Mouse (Mus musculus): ENCODE results near the gene Bcr. TPM values are rescaled to one million over a fixed set of nuclear protein-coding genes. Genes with fewer than 3 reads are reported as not detected.

Bcr gene
- total RNA-seq, 2 experiments from 2014 or later, result 15.5 to 16.4 TPM

- DNase-seq, result no peak
Measured at GRCm38 (mm10) chr10:75186551-75186950, 126.2 kb downstream of the Bcr start.

- no peak for DNase-seq
Measured at GRCm38 (mm10) chr10:75187366-75188056, 127.1 kb downstream of the Bcr start.

DNA sequence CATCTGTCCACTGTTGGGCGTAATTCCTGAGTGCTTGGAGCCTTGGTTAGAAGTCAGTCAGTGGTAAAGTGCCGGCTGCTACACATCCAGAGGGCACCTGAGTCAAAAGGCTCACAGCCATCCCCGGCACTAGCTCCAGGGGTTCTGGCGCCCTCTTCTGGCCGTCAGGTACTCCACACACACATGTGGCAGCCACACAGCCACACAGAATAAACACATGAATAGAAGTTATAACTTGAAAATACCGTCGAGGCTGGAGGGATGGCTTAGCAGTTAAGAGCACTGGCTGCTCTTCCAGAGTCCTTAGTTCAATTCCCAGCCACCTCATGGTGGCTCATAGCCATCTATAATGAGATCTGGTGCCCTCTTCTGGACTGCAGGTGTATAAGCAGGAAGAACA is 131.3 kb downstream of the Bcr start:
- no peak for DNase-seq

GRCm38 (mm10) chr10:75197817-75198216 is 137.4 kb downstream of the Bcr start:
- no peak for DNase-seq

- no peak for DNase-seq
Measured at GRCm38 (mm10) chr10:75200733-75201132, 140.3 kb downstream of the Bcr start.

DNA sequence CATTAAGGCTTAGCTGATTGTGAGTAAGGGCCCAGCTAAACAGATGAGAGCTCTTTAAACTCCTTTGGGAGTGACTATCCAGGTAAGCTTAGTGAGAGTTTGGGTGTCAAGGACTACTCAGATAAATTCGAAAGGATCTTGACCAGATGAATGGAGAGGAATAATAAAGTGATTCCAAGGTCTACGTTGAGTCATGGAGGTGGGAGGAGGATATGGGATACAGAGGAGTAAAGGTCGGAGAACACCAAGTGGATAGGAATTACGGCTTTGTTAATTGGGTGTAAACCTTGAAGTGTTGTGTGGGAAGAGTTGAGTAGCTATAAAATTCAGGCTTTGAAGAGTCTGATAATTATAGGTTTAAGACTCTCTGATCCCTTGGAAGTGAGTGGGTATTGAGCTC is 145.8 kb downstream of the Bcr start:
- DNase-seq, result no peak

- no peak for DNase-seq
Measured at GRCm38 (mm10) chr10:75210841-75211240, 150.4 kb downstream of the Bcr start.

GRCm38 (mm10) chr10:75211807-75212645 is 151.6 kb downstream of the Bcr start, which contains the start of gene Specc1l:
Gene Specc1l (plus strand): TSS chr10:75212073.
- peak; percentile 98 for DNase-seq

GRCm38 (mm10) chr10:75212981-75213380 is 152.6 kb downstream of the Bcr start:
- peak; percentile 28 for DNase-seq

DNA sequence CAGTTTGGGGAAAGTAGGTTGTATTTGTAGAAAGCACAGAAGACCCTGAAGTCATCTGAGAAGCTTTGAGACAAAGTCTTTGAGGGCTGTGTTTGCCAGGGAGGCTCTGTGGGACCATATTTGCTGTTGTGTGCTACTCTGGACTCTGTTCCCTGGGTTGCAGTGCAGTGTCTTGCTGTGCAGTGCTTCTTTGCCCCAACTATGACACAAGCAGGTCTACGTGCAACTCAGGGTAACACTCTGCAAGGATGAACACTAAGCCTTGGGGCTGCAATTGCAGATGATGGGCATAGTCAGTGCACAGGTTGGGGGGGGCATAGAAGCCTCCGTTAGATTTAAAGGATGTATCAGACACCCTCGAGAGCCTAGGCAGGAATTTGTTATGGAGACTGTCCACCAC is 160.3 kb downstream of the Bcr start:
- no peak for DNase-seq

GRCm38 (mm10) chr10:75221936-75222610 is 161.7 kb downstream of the Bcr start:
- DNase-seq, result no peak

GRCm38 (mm10) chr10:75222611-75222998 is 162.2 kb downstream of the Bcr start:
- DNase-seq, result no peak

- DNase-seq, result no peak
Measured at GRCm38 (mm10) chr10:75224154-75224553, 163.8 kb downstream of the Bcr start.

DNA sequence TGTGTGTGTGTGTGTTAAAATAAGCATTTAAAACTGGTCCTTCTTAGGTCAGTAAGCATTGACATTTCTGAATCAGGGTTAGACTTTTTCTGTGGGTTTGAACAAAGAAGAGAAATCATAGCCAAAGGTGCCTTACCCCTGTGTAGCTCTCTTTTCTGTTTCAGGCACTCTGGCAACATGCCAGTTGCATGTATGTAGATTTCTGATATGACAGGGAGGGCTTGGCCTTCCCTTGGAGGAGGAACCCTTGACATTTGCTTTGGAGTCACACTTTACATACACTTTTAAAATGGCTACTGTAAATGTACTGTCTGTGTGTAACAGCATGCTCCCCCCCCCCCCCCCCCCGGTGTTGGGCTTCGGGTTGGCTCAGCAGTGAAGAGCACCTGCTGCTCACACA is 164.2 kb downstream of the Bcr start:
- no peak for DNase-seq

DNA sequence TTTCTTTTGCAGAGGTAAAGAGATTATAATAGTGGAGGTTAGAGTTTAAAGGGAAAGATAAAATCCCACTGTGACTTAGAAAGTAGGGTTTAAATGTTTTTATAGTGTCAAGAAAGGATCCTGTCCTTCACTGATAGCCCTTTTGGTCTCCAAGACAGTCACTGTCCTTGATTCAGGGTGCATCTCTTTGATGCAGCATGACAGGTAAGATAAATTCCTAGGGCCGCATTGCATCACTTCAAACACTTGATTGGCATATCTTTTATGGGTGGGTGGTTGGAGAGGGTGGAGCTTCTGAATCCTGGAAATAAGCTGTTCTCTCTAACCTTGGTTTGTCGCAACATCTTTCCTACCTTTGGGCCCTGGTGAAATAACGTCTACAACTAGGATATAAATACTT is 167.0 kb downstream of the Bcr start:
- DNase-seq, result no peak

DNA sequence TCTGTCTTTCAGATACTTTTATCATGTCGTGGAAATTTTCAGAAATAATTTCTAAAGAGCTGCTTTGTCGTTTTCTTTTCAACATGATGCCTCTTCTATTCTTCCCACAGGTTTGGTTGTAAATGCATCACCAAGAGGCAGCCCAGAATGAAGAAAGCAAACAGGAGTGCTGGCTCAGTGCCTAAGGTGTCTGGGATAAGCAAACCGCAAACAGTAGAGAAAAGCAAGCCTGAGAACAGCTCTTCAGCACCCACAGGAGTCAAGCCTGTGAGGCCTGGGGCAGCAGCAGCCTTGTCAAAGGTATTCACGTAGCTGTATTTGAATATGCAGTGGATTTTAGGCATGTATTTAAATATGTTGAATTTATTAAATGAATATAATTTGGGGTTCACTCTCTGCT is 170.2 kb downstream of the Bcr start:
- no peak for DNase-seq

DNA sequence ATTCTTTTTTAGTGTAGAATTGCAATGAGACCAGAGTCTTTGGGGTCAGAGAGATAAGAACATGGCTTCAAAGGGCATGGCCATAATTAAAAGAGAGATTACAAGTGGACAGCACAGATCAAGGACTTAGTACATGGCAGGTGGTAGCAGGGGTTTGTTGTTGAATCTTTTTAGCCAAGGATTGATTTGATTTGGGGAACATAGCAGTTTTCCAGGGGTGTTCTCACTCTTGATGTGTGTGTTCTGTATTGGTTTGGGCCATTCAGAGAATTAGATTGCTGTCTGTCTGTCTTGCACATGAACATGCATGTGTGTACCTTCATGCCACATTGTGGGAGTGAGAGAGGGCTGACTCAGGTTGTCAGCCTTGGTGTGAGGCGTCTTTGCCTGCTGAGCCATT is 171.5 kb downstream of the Bcr start:
- no peak for DNase-seq

- DNase-seq, result no peak
Measured at GRCm38 (mm10) chr10:75232612-75233155, 172.3 kb downstream of the Bcr start.

GRCm38 (mm10) chr10:75233489-75233888 is 173.1 kb downstream of the Bcr start:
- DNase-seq, result no peak
